Mouse (Mus musculus): ENCODE results near the gene Dab2ip.

- TF ChIP-seq CTCF (IDR thresholded peaks at IDR 0.05 in 2 of 3, conservative IDR thresholded peaks at IDR 0.05 in 1 of 3; ENCODE audit: control insufficient read depth in 1 of 3, insufficient read depth in 1 of 3, low read depth in 2 of 3, low read length in 3 of 3, poor library complexity in 1 of 3, severe bottlenecking in 1 of 3) (no peak), EP300 (IDR thresholded peaks at IDR 0.05; ENCODE audit: low read depth in 1 of 2, low read length in 2 of 2) (no peak), NRF1 (IDR thresholded peaks at IDR 0.05; ENCODE audit: insufficient read depth, low read depth, low read length, poor library complexity, severe bottlenecking) (no peak), USF1 (IDR thresholded peaks at IDR 0.05; ENCODE audit: low read depth, low read length) (no peak), CHD2 (IDR thresholded peaks at IDR 0.05; ENCODE audit: low read length) (no peak), POLR2A (IDR thresholded peaks at IDR 0.05; ENCODE audit: control insufficient read depth in 1 of 2, insufficient read depth in 1 of 2, low read depth in 1 of 2, low read length in 2 of 2, poor library complexity in 1 of 2) (no peak), NELFE (IDR thresholded peaks at IDR 0.05; ENCODE audit: low read depth, low read length) (no peak), SIN3A (IDR thresholded peaks at IDR 0.05; ENCODE audit: low read length) (no peak), MAFK (IDR thresholded peaks at IDR 0.05; ENCODE audit: borderline replicate concordance, low read depth, low read length) (no peak)
These were observed 5.7 kb downstream of the Dab2ip start for GRCm38 (mm10) chr2:35563722-35564121.
